Mouse (Mus musculus) stomach, embryonic 16.5 days (tissue): ENCODE data around the gene Tenm4. TPM values are rescaled to one million over a fixed set of nuclear protein-coding genes. Genes with fewer than 3 reads are reported as not detected.

Experiments used
- ATAC-seq: fragments of 200-750 bp; cut with Nextera tagmentation; 2 replicates; pipeline ENCODE4 v1.8.0; 2017; ENCODE audit warnings: moderate number of reproducible peaks, moderate TSS enrichment; ENCODE audit not compliant: insufficient read depth, low FRiP score
- H3K27ac ChIP-seq: fragments of 300-500 bp; sonication (generic); 2 replicates; pipeline ENCODE4 v1.5.1; 2014; ENCODE audit warnings: low read length
- H3K27me3 ChIP-seq: fragments of 300-500 bp; sonication (generic); 2 replicates; pipeline ENCODE4 v1.6.1; 2014; ENCODE audit warnings: low read length, control low read depth, mixed read lengths; ENCODE audit not compliant: control insufficient read depth, insufficient read depth
- H3K36me3 ChIP-seq: fragments of 300-500 bp; sonication (generic); 2 replicates; pipeline ENCODE4 v1.6.1; 2014; ENCODE audit warnings: low read length; ENCODE audit not compliant: control insufficient read depth, insufficient read depth
- H3K4me1 ChIP-seq: fragments of 300-500 bp; sonication (generic); 2 replicates; pipeline ENCODE4 v1.6.1; 2014; ENCODE audit warnings: low read length, control low read depth, mixed read lengths; ENCODE audit not compliant: control insufficient read depth, insufficient read depth
- H3K4me2 ChIP-seq: fragments of 300-500 bp; sonication (generic); 2 replicates; pipeline ENCODE4 v1.6.1; 2014; ENCODE audit warnings: low read depth, low read length, mixed read lengths
- H3K4me3 ChIP-seq: fragments of 300-500 bp; sonication (generic); replicated peaks from 2 replicates; pipeline ENCODE4 v1.5.1; 2014; ENCODE audit warnings: mild to moderate bottlenecking, low read length
- H3K9ac ChIP-seq: fragments of 300-500 bp; sonication (generic); 2 replicates; pipeline ENCODE4 v1.6.1; 2014; ENCODE audit warnings: low read length
- H3K9me3 ChIP-seq: fragments of 300-500 bp; sonication (generic); replicated peaks from 2 replicates; pipeline ENCODE4 v1.6.1; 2016; ENCODE audit warnings: low read length, control low read depth; ENCODE audit not compliant: control insufficient read depth
- WGBS: fragments of 180-500 bp; shearing (Covaris S2); extraction: QIAGEN DNeasy Blood & Tissue Kit; methylation state at CpG from one replicate; pipeline ENCODE4 v1.1.7; 2014; 5-methylcytosine and 5-hydroxymethylcytosine counted together
- polyA plus RNA-seq: library from polyadenylated mRNA; unstranded; fragments of >200 nt; fragmentation: Nextera tagmentation; extraction: Ambion mirVana; gene quantifications from 2 replicates; pipeline ENCODE4 v1.2.1, GENCODE M21; 2015

The Tenm4 gene
- polyA plus RNA-seq, 1 experiment from 2014 or later: 22.7 TPM

- ATAC-seq: no peak
- H3K27me3 ChIP-seq: no peaks in the 10 kb centered on the region
- H3K27ac ChIP-seq: no peak overlapping the region
- H3K36me3 ChIP-seq: no peaks in the 10 kb centered on the region
- H3K4me1 ChIP-seq: no peaks in the 10 kb centered on the region
- no peak overlapping the region for H3K4me2 ChIP-seq
- no peaks in the 10 kb centered on the region for H3K9me3 ChIP-seq
- H3K9ac ChIP-seq: no peak overlapping the region
- no peak overlapping the region for H3K4me3 ChIP-seq
These were observed 269.2 kb downstream of the Tenm4 start for GRCm38 (mm10) chr7:96440161-96440707.

- Histone ChIP-seq H3K4me2 (no peak overlapping the region), H3K27me3 (no peaks in the 10 kb centered on the region), H3K4me1 (no peaks in the 10 kb centered on the region), H3K4me3 (no peak overlapping the region), H3K36me3 (no peaks in the 10 kb centered on the region), H3K9me3 (no peaks in the 10 kb centered on the region), H3K9ac (no peak overlapping the region), H3K27ac (no peak overlapping the region)
- no peak for ATAC-seq
- 81% methylated on average over 8 of the region's 8 CpGs for WGBS
These were observed 274.7 kb downstream of the Tenm4 start for GRCm38 (mm10) chr7:96445771-96446170.

DNA sequence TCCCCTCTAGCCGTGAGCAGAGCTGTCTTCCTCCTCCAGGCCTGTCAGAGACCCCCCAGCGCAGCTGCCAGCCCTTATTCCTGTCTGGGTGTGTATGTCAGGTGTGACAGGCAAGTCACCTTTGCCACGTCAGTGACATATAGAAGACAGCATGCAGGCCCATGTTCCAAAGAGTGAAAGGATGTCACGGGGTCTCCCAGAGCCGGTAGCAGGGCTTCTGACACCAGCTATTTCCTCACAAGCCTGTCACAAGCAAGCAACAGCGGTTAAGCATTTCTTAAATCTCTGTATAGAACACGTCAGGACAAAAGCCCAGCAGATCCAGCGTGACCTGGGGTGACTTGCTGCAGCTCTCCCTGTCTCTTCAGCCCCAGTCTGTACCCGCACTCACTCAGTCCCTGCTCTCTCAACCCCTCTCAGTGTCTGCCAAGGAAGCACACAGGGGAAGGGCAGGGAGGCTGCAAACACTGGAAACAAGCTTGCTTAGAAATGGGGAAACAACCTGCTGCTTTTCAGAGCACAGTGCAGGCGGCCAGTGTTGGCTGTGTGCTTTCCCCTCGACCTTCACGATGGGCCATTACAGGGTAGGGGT is 276.9 kb downstream of the Tenm4 start:
- H3K4me2 ChIP-seq: no peak overlapping the region
- no peaks in the 10 kb centered on the region for H3K36me3 ChIP-seq
- H3K9me3 ChIP-seq: no peaks in the 10 kb centered on the region
- H3K9ac ChIP-seq: no peak overlapping the region
- no peak for ATAC-seq
- no peaks in the 10 kb centered on the region for H3K4me1 ChIP-seq
- H3K27me3 ChIP-seq: no peaks in the 10 kb centered on the region
- H3K4me3 ChIP-seq: no peak overlapping the region
- WGBS: 67% methylated on average over 12 of the region's 12 CpGs
- no peak overlapping the region for H3K27ac ChIP-seq

- no peak overlapping the region for H3K4me2 ChIP-seq
- no peaks in the 10 kb centered on the region for H3K27me3 ChIP-seq
- no peaks in the 10 kb centered on the region for H3K9me3 ChIP-seq
- no peaks in the 10 kb centered on the region for H3K36me3 ChIP-seq
- no peak overlapping the region for H3K4me3 ChIP-seq
- no peak overlapping the region for H3K9ac ChIP-seq
- no peak for ATAC-seq
- WGBS: 58% methylated on average over 2 of the region's 2 CpGs
- H3K27ac ChIP-seq: no peak overlapping the region
- no peaks in the 10 kb centered on the region for H3K4me1 ChIP-seq
These were observed 284.9 kb downstream of the Tenm4 start for GRCm38 (mm10) chr7:96455957-96456356.

DNA sequence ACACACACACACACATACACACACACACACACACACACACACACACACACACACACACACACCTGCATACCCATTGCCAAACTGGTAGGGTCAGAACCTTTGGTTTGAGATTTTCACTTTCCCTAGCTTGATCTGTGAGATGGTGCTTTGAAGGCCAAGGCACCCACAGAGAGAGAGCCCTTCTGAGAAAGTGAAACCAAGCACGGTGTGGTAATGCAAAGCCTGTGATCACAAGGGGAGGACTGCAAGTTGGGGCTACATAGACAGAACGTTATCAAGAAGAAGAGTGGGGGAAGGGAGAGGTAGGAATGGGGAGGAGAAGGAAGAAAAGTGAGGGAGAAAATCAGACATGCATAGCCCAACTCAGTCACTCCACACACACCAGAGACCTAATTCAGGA is 285.6 kb downstream of the Tenm4 start:
- Histone ChIP-seq H3K4me2 (no peak overlapping the region), H3K36me3 (no peaks in the 10 kb centered on the region), H3K27ac (no peak overlapping the region), H3K4me3 (no peak overlapping the region), H3K9ac (no peak overlapping the region), H3K9me3 (no peaks in the 10 kb centered on the region), H3K27me3 (no peaks in the 10 kb centered on the region), H3K4me1 (no peaks in the 10 kb centered on the region)
- ATAC-seq: no peak
- 49% methylated on average over 2 of the region's 2 CpGs for WGBS

DNA sequence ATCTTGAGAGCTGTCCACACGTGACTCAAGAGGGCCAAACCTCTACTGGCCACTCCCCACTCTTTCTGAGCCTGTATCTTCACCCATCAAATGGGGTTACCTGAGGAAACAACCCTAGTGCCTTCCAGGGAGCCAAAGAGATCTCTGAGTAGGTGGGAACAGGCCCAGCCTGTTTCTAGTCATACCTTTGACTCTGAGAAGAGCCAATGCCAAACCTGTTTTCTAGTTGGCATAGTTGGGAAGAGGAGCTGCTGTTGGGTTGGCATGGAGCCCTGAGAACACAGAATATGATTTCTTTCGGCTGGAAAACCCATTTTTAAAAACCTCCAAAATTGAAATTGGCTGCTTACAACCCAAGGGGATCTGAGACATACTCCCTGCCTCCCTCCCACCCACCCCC is 286.8 kb downstream of the Tenm4 start:
- no peak overlapping the region for H3K4me3 ChIP-seq
- H3K9me3 ChIP-seq: no peaks in the 10 kb centered on the region
- H3K36me3 ChIP-seq: no peaks in the 10 kb centered on the region
- WGBS: 70% methylated on average over 2 of the region's 2 CpGs
- H3K4me2 ChIP-seq: no peak overlapping the region
- H3K9ac ChIP-seq: no peak overlapping the region
- no peak overlapping the region for H3K27ac ChIP-seq
- H3K4me1 ChIP-seq: no peaks in the 10 kb centered on the region
- H3K27me3 ChIP-seq: no peaks in the 10 kb centered on the region
- no peak for ATAC-seq

DNA sequence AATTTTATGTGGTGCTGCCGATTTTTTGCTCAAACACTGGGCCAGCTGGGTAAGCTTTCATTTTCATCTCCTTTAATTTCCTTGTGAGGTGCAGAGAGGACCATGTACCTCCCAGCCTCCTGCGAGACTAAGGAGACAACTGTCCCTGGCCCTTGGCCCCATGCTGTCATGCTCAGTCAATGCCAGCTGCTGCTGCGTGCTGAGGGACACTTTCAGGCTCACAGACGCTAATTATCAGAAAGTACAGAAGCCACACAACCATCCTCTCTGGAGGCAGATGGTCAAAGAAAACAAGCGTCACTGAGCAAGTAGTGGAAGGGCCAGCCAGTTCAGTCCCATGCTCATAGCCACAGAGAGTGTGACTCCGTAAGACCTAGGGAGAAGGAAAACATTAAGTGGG is 287.9 kb downstream of the Tenm4 start:
- no peaks in the 10 kb centered on the region for H3K9me3 ChIP-seq
- no peaks in the 10 kb centered on the region for H3K36me3 ChIP-seq
- H3K4me3 ChIP-seq: no peak overlapping the region
- H3K27ac ChIP-seq: no peak overlapping the region
- ATAC-seq: no peak
- no peaks in the 10 kb centered on the region for H3K4me1 ChIP-seq
- no peaks in the 10 kb centered on the region for H3K27me3 ChIP-seq
- H3K4me2 ChIP-seq: no peak overlapping the region
- H3K9ac ChIP-seq: no peak overlapping the region
- 66% methylated on average over 6 of the region's 6 CpGs for WGBS

- 87% methylated on average over 3 of the region's 3 CpGs for WGBS
- H3K4me1 ChIP-seq: no peaks in the 10 kb centered on the region
- H3K9me3 ChIP-seq: no peaks in the 10 kb centered on the region
- no peak overlapping the region for H3K4me2 ChIP-seq
- no peaks in the 10 kb centered on the region for H3K36me3 ChIP-seq
- no peak overlapping the region for H3K4me3 ChIP-seq
- ATAC-seq: no peak
- no peak overlapping the region for H3K27ac ChIP-seq
- H3K9ac ChIP-seq: no peak overlapping the region
- H3K27me3 ChIP-seq: no peaks in the 10 kb centered on the region
These were observed 295.7 kb downstream of the Tenm4 start for GRCm38 (mm10) chr7:96466761-96467160.

GRCm38 (mm10) chr7:96470821-96471220 is 299.8 kb downstream of the Tenm4 start:
- no peak for ATAC-seq
- Histone ChIP-seq H3K27ac (no peak overlapping the region), H3K4me1 (no peaks in the 10 kb centered on the region), H3K9me3 (no peaks in the 10 kb centered on the region), H3K4me3 (no peak overlapping the region), H3K4me2 (no peak overlapping the region), H3K36me3 (no peaks in the 10 kb centered on the region), H3K9ac (no peak overlapping the region), H3K27me3 (no peaks in the 10 kb centered on the region)
- WGBS: 79% methylated on average over 6 of the region's 6 CpGs
